Mouse (Mus musculus) forebrain, embryonic 11.5 days (tissue): ENCODE results near the gene Sqstm1. TPM values are rescaled to one million over a fixed set of nuclear protein-coding genes. Genes with fewer than 3 reads are reported as not detected.
A peak's percentile ranks its signal among the peaks of the same experiment; 100 is the strongest.

ENCODE experiments used
- ATAC-seq: fragments of 200-750 bp; cut with Nextera tagmentation; replicated peaks from 2 replicates; pipeline ENCODE4 v1.8.0; 2017; ENCODE audit warnings: moderate TSS enrichment; ENCODE audit not compliant: low FRiP score
- DNase-seq: peaks from one replicate; pipeline ENCODE4 v3.0.0-alpha.2; 2017; ENCODE audit warnings: low spot score
- H3K27ac ChIP-seq: fragments of 300-500 bp; sonication (generic); 2 replicates; pipeline ENCODE4 v1.5.1; 2014; ENCODE audit warnings: low read depth, low read length
- H3K27me3 ChIP-seq: fragments of 300-500 bp; sonication (generic); 2 replicates; pipeline ENCODE4 v1.6.1; 2014; ENCODE audit warnings: mild to moderate bottlenecking, low read length, mixed read lengths; ENCODE audit not compliant: control insufficient read depth, insufficient read depth
- H3K36me3 ChIP-seq: fragments of 300-500 bp; sonication (generic); 2 replicates; pipeline ENCODE4 v1.6.1; 2014; ENCODE audit warnings: mild to moderate bottlenecking, low read length, moderate library complexity, mixed read lengths; ENCODE audit not compliant: control insufficient read depth, insufficient read depth
- H3K4me1 ChIP-seq: fragments of 300-500 bp; sonication (generic); replicated peaks from 2 replicates; pipeline ENCODE4 v1.6.1; 2014; ENCODE audit warnings: low read length, mixed read lengths; ENCODE audit not compliant: control insufficient read depth, insufficient read depth
- H3K4me2 ChIP-seq: fragments of 300-500 bp; sonication (generic); 2 replicates; pipeline ENCODE4 v1.6.1; 2014; ENCODE audit warnings: low read depth, mild to moderate bottlenecking, low read length, moderate library complexity, mixed read lengths; ENCODE audit not compliant: severe bottlenecking
- H3K4me3 ChIP-seq: fragments of 300-500 bp; sonication (generic); 2 replicates; pipeline ENCODE4 v1.5.1; 2014; ENCODE audit warnings: low read depth, low read length
- H3K9ac ChIP-seq: fragments of 300-500 bp; sonication (generic); 2 replicates; pipeline ENCODE4 v1.6.1; 2014; ENCODE audit warnings: low read length
- H3K9me3 ChIP-seq: fragments of 300-500 bp; sonication (generic); 2 replicates; pipeline ENCODE4 v1.6.1; 2016; ENCODE audit warnings: low read length, mixed read lengths; ENCODE audit not compliant: control insufficient read depth
- WGBS: fragments of 180-500 bp; shearing (Covaris S2); extraction: QIAGEN DNeasy Blood & Tissue Kit; methylation state at CpG from one replicate; pipeline ENCODE4 v1.1.7; 2014; 5-methylcytosine and 5-hydroxymethylcytosine counted together
- polyA plus RNA-seq: library from polyadenylated mRNA; unstranded; fragments of >200 nt; fragmentation: Nextera tagmentation; extraction: Ambion mirVana; gene quantifications from 2 replicates; pipeline ENCODE4 v1.2.1, GENCODE M21; 2014

Gene Sqstm1
- polyA plus RNA-seq, 1 experiment from 2014 or later = 148 TPM

- H3K9ac ChIP-seq = no peak overlapping the region
Measured at GRCm38 (mm10) chr11:50217811-50218210, 7.2 kb upstream of the Sqstm1 start.

GRCm38 (mm10) chr11:50216724-50217366 lies 6.2 kb upstream of the Sqstm1 start:
- DNase-seq (no peak), ATAC-seq (no peak)
- Histone ChIP-seq H3K9ac (no peak overlapping the region), H3K27me3 (no peaks in the 10 kb centered on the region), H3K4me1 (peaks cover 4% of the 10 kb centered on the region; the same call in 1 of the 2 replicates), H3K4me3 (no peak overlapping the region), H3K9me3 (no peaks in the 10 kb centered on the region), H3K27ac (no peak overlapping the region), H3K4me2 (no peak overlapping the region), H3K36me3 (no peaks in the 10 kb centered on the region)
- 78% methylated on average over 4 of the region's 4 CpGs for WGBS

More at GRCm38 (mm10) chr11:50217811-50218210, 7.2 kb upstream of the Sqstm1 start:
- Histone ChIP-seq H3K27me3 (no peaks in the 10 kb centered on the region), H3K36me3 (no peaks in the 10 kb centered on the region), H3K4me2 (no peak overlapping the region), H3K27ac (no peak overlapping the region), H3K4me1 (peaks cover 4% of the 10 kb centered on the region; the same call in 1 of the 2 replicates), H3K4me3 (no peak overlapping the region), H3K9me3 (no peaks in the 10 kb centered on the region)
- DNase-seq (no peak), ATAC-seq (no peak)
- WGBS = 61% methylated on average over 4 of the region's 4 CpGs

- 24% methylated on average over 9 of the region's 9 CpGs for WGBS
- no peak for DNase-seq
- Histone ChIP-seq H3K9ac (no peak overlapping the region), H3K4me1 (peaks cover 4% of the 10 kb centered on the region; the same call in 1 of the 2 replicates), H3K4me3 (no peak overlapping the region), H3K36me3 (no peaks in the 10 kb centered on the region), H3K27ac (no peak overlapping the region), H3K4me2 (no peak overlapping the region), H3K9me3 (no peaks in the 10 kb centered on the region), H3K27me3 (no peaks in the 10 kb centered on the region)
- ATAC-seq = no peak
Measured at GRCm38 (mm10) chr11:50215633-50216032, 5.0 kb upstream of the Sqstm1 start.

GRCm38 (mm10) chr11:50214631-50215030 lies 4.0 kb upstream of the Sqstm1 start:
- no peaks in the 10 kb centered on the region for H3K36me3 ChIP-seq
- no peak overlapping the region for H3K4me3 ChIP-seq
- 94% methylated on average over 6 of the region's 6 CpGs for WGBS
- H3K4me1 ChIP-seq = peaks cover 4% of the 10 kb centered on the region; the same call in 1 of the 2 replicates
- H3K9ac ChIP-seq = no peak overlapping the region
- H3K27me3 ChIP-seq = no peaks in the 10 kb centered on the region
- no peak for DNase-seq
- H3K27ac ChIP-seq = no peak overlapping the region
- ATAC-seq = no peak
- H3K9me3 ChIP-seq = no peaks in the 10 kb centered on the region
- no peak overlapping the region for H3K4me2 ChIP-seq

- Histone ChIP-seq H3K4me3 (no peak overlapping the region), H3K9me3 (no peaks in the 10 kb centered on the region), H3K36me3 (no peaks in the 10 kb centered on the region), H3K4me1 (peaks cover 4% of the 10 kb centered on the region; the same call in 1 of the 2 replicates), H3K27me3 (no peaks in the 10 kb centered on the region), H3K4me2 (no peak overlapping the region), H3K27ac (no peak overlapping the region), H3K9ac (no peak overlapping the region)
- DNase-seq (no peak), ATAC-seq (no peak)
- 70% methylated on average over 11 of the region's 11 CpGs for WGBS
Measured at GRCm38 (mm10) chr11:50212848-50213758, 2.5 kb upstream of the Sqstm1 start.

GRCm38 (mm10) chr11:50212060-50212739 lies 1.6 kb upstream of the Sqstm1 start:
- peaks cover 4% of the 10 kb centered on the region; the same call in 1 of the 2 replicates for H3K4me1 ChIP-seq
- ATAC-seq = no peak
- H3K4me3 ChIP-seq = no peak overlapping the region
- DNase-seq = no peak
- WGBS = 81% methylated on average over 3 of the region's 3 CpGs
- no peak overlapping the region for H3K27ac ChIP-seq
- no peaks in the 10 kb centered on the region for H3K27me3 ChIP-seq
- H3K9me3 ChIP-seq = no peaks in the 10 kb centered on the region
- H3K4me2 ChIP-seq = no peak overlapping the region
- H3K9ac ChIP-seq = no peak overlapping the region
- no peaks in the 10 kb centered on the region; the same call in 1 of the 2 replicates for H3K36me3 ChIP-seq

GRCm38 (mm10) chr11:50211322-50212059 lies 864 bp upstream of the Sqstm1 start:
- 84% methylated on average over 3 of the region's 3 CpGs for WGBS
- no peak for ATAC-seq
- no peak overlapping the region for H3K9ac ChIP-seq
- H3K4me3 ChIP-seq = peak overlapping the region; percentile 72; the same call in 1 of the 2 replicates
- peaks cover 4% of the 10 kb centered on the region; the same call in 1 of the 2 replicates for H3K4me1 ChIP-seq
- no peaks in the 10 kb centered on the region for H3K27me3 ChIP-seq
- no peak overlapping the region for H3K27ac ChIP-seq
- H3K36me3 ChIP-seq = peaks cover 3% of the 10 kb centered on the region; the same call in 1 of the 2 replicates
- no peaks in the 10 kb centered on the region for H3K9me3 ChIP-seq
- DNase-seq = no peak
- peak overlapping the region; percentile 63; the same call in 1 of the 2 replicates for H3K4me2 ChIP-seq

- H3K9ac ChIP-seq = peak overlapping the region; percentile 79
- WGBS = 0% methylated on average over 24 of the region's 24 CpGs
- peak; percentile 92 for ATAC-seq
- no peaks in the 10 kb centered on the region for H3K4me1 ChIP-seq
- peaks cover 13% of the 10 kb centered on the region; the same call in 1 of the 2 replicates for H3K36me3 ChIP-seq
- peak overlapping the region; percentile 72 for H3K4me3 ChIP-seq
- H3K4me2 ChIP-seq = peak overlapping the region; percentile 63
- H3K27me3 ChIP-seq = no peaks in the 10 kb centered on the region
- DNase-seq = peak; percentile 94
- no peaks in the 10 kb centered on the region for H3K9me3 ChIP-seq
- H3K27ac ChIP-seq = peak overlapping the region; percentile 79
Measured at GRCm38 (mm10) chr11:50210101-50210504, 524 bp downstream of the Sqstm1 start.
